Mouse (Mus musculus): Measurements from ENCODE around the gene Rcsd1.

- no peak for TF ChIP-seq CTCF (conservative IDR thresholded peaks at IDR 0.05 in 1 of 2, IDR thresholded peaks at IDR 0.05 in 1 of 2; ENCODE audit: low read depth in 2 of 2, low read length in 2 of 2)
- no peak for TF ChIP-seq JUND (conservative IDR thresholded peaks at IDR 0.05; ENCODE audit: low read depth, low read length)
- no peak for TF ChIP-seq UBTF (IDR thresholded peaks at IDR 0.05; ENCODE audit: low read depth, low read length)
- TF ChIP-seq POLR2A (IDR thresholded peaks at IDR 0.05; ENCODE audit: low read depth, low read length), result no peak
- no peak for TF ChIP-seq MEF2A (IDR thresholded peaks at IDR 0.05; ENCODE audit: borderline replicate concordance, low read depth, low read length)
- no peak for TF ChIP-seq ZMIZ1 (IDR thresholded peaks at IDR 0.05; ENCODE audit: low read depth, low read length)
- no peak for TF ChIP-seq RCOR1 (conservative IDR thresholded peaks at IDR 0.05; ENCODE audit: low read depth, low read length)
- no peak for TF ChIP-seq ZKSCAN1 (IDR thresholded peaks at IDR 0.05; ENCODE audit: borderline replicate concordance, low read depth, low read length)
- no peak for TF ChIP-seq SMC3 (IDR thresholded peaks at IDR 0.05; ENCODE audit: low read depth, low read length)
- TF ChIP-seq MAZ (IDR thresholded peaks at IDR 0.05; ENCODE audit: low read depth, low read length), result no peak
- no peak for TF ChIP-seq USF1 (IDR thresholded peaks at IDR 0.05; ENCODE audit: low read depth, low read length)
- TF ChIP-seq HCFC1 (IDR thresholded peaks at IDR 0.05; ENCODE audit: low read depth, low read length), result no peak
These were observed 47.8 kb downstream of the Rcsd1 start for GRCm38 (mm10) chr1:165661725-165662124.
